Mouse (Mus musculus): Measurements from ENCODE around the gene Mecom.

Gene Mecom

GRCm38 (mm10) chr3:30009596-30009995 lies 538.2 kb downstream of the Mecom start:
- peak; percentile 60 for DNase-seq

GRCm38 (mm10) chr3:30004888-30005405 lies 542.9 kb downstream of the Mecom start:
- DNase-seq, result peak; percentile 61

- no peak for DNase-seq
These were observed 547.5 kb downstream of the Mecom start for GRCm38 (mm10) chr3:30000260-30000659.

GRCm38 (mm10) chr3:29999035-29999434 lies 548.8 kb downstream of the Mecom start:
- peak; percentile 57 for DNase-seq

- no peak for DNase-seq
These were observed 550.7 kb downstream of the Mecom start for GRCm38 (mm10) chr3:29997068-29997467.

GRCm38 (mm10) chr3:29993346-29993745 lies 554.5 kb downstream of the Mecom start:
- DNase-seq, result no peak

- DNase-seq, result no peak
These were observed 556.3 kb downstream of the Mecom start for GRCm38 (mm10) chr3:29991523-29991922.

GRCm38 (mm10) chr3:29984431-29984830 lies 563.4 kb downstream of the Mecom start:
- DNase-seq, result no peak

- peak; percentile 96 for DNase-seq
These were observed 566.4 kb downstream of the Mecom start for GRCm38 (mm10) chr3:29981259-29981910.

- no peak for DNase-seq
These were observed 567.3 kb downstream of the Mecom start for GRCm38 (mm10) chr3:29980531-29980930.

- no peak for DNase-seq
These were observed 571.2 kb downstream of the Mecom start for GRCm38 (mm10) chr3:29976580-29976979.

- no peak for DNase-seq
These were observed 579.3 kb downstream of the Mecom start for GRCm38 (mm10) chr3:29968433-29968949.

GRCm38 (mm10) chr3:29963953-29964352 lies 583.9 kb downstream of the Mecom start:
- DNase-seq, result peak; percentile 90

GRCm38 (mm10) chr3:29963447-29963846 lies 584.4 kb downstream of the Mecom start:
- no peak for DNase-seq

GRCm38 (mm10) chr3:29959051-29959450 lies 588.8 kb downstream of the Mecom start:
- no peak for DNase-seq

GRCm38 (mm10) chr3:29957365-29958236 lies 590.2 kb downstream of the Mecom start:
- no peak for DNase-seq

- no peak for DNase-seq
These were observed 594.5 kb downstream of the Mecom start for GRCm38 (mm10) chr3:29953269-29953668.

- DNase-seq, result no peak
These were observed 597.0 kb downstream of the Mecom start for GRCm38 (mm10) chr3:29950853-29951252.

- DNase-seq, result peak; percentile 88
These were observed 644.1 kb downstream of the Mecom start for GRCm38 (mm10) chr3:29903596-29904308.
